Mouse (Mus musculus): ENCODE results near the gene Cavin4.
A peak's percentile ranks its signal among the peaks of the same experiment; 100 is the strongest.
"Not testable (repeated sequence)": the region's sequence is repeated elsewhere in the genome, so short reads cannot be mapped to it uniquely, and the experiment has no call there.

Cavin4 gene

DNA sequence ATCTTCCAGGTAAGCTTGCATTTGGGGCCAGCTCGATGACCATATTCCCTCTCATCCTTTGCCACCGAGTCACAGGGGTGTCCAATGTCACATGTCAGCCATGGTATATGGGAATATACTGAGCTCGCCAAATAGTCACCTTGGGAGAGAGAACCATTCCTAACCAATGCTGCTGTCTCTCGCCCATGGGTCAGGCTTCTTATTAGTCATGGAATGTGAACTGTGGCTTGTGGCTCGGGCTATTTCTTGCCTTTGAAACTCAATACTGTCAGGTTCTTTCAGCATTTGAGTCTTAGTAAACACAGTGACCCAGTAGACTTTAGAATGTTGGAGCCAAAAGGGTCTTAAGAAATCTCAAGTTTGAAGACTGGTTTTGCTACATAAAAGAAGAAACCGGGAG is 707 bp downstream of the Cavin4 start:
- ATAC-seq (ENCODE audit: insufficient number of reproducible peaks, low FRiP score, low TSS enrichment): no peak

DNA sequence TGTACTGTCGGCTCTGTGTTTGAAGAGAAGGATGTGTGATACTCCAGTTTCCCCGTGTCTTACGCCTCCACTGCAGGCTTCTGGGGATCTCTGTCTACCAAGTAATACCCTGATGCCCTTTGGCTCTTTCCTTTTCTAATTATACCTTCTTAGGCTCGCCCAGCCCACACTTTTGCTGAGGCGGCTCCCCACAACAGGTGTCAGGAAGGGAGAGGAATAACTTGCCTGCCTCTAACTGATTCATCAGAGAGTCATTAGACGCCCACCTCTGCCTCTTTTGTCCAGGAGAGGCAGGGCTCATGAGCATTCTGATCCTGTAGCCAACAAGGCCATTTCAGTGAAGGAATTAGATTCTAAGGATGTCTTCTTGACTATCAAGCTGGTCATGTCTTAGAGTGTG is 4.0 kb downstream of the Cavin4 start:
- ATAC-seq (ENCODE audit: insufficient number of reproducible peaks, low FRiP score, low TSS enrichment): no peak

DNA sequence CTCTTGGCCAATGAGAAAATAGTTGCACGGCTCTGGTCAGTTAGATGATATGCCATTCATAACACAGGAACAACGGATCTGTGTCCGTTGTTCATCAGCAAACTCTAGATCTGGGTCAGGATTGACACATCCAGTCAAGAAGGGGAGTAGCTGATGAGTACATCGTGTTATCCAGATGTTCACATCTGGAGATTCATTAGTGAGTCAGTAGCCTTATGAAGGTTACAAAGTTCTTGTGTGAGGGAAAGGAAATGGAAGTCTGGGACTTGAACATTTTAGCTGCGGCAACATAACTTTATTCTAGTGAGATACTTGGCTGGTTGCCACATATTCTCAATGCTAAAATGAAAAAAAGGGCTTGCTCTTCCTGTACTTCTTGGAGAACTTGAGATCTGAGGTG is 9.6 kb downstream of the Cavin4 start:
- no peak for ATAC-seq (ENCODE audit: insufficient number of reproducible peaks, low FRiP score, low TSS enrichment)

DNA sequence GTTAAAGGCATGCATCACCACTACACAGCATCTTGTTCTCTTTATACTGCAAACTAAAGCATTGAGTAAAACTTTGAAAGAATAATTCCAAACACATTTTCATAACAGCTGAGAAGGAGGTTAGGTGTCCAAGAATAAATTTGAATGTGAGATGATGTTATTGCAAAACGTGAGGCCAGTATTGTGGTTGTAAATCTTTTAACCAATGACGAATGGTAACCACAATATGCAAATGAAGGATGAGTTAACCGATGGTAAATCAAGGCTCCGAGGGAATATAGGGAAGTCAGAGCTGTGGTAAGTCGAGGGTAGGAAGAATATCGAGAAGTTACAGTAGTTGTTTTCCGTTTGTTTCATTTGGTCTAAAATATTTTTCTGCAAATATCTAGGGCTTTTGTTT is 11.1 kb downstream of the Cavin4 start:
- ATAC-seq (ENCODE audit: insufficient number of reproducible peaks, low FRiP score, low TSS enrichment): no peak

DNA sequence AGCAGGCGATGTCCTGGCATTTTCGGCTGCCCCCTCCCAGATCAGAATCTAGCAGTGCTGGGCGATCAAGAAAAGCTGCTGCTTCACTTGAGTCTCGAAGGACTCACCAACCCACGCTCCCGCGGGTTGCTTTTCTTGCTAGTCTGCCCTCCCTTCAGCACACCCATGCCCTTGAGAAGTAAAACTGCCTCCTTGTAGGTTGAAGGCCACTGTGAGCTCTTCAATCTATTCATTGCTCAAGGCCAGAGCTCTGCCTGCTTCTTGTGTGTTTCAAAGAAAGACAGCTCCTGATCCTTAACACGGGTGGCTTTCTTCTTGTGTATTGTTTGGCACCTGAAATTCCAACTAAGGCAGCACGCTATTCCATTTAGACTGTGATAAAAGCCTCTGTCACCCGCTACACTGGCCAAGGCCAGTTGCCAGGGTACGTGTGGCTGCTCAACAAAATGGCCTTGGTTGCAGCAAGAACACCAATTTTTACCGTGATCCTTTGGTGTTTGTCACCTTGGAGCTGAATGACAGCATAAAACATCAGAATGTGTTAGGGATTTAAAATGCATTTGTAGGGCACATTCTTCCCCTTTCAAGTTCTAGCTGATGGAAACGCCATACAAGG is 13.4 kb downstream of the Cavin4 start:
- ATAC-seq (ENCODE audit: insufficient number of reproducible peaks, low FRiP score, low TSS enrichment): no peak

DNA sequence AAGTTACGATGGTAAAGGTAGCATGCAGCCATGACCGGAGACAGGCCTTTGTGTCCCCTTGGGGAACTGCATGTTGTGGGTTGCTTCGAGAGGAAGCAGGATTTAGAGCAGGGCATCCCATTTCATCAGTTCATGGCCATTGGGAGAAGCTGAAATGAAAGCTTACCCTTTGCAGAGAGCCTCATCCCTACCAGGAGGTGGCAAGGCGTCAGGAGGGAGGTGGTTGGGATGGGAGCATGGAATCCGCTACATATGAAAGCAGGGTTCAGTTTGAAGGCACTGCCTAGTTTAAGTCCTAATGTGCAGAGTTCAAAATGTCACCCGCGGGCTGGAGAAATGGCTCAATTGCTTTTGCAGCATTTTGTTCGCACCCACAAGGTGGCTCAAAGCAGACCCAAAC is 14.0 kb downstream of the Cavin4 start:
- no peak for ATAC-seq (ENCODE audit: insufficient number of reproducible peaks, low FRiP score, low TSS enrichment)

DNA sequence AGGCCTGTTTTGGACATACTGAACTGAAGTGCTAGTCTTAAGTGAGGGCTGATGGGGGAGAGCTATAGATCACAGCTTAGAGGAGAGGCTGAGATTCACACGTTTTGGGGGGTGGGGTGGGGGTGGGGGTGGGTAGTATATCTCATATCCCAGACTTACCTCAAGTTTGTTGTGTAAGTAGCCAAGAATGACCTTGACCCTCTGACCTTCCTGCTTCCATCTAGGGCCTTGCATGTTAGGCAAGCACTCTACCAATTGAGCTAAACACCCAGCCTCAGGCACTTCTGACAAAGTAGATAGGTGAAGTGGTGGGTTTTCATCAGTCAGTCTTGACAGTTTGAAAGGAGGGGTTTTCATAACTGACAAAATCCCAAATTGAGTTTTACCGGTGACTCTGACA is 14.5 kb downstream of the Cavin4 start:
- no peak for ATAC-seq (ENCODE audit: insufficient number of reproducible peaks, low FRiP score, low TSS enrichment)

DNA sequence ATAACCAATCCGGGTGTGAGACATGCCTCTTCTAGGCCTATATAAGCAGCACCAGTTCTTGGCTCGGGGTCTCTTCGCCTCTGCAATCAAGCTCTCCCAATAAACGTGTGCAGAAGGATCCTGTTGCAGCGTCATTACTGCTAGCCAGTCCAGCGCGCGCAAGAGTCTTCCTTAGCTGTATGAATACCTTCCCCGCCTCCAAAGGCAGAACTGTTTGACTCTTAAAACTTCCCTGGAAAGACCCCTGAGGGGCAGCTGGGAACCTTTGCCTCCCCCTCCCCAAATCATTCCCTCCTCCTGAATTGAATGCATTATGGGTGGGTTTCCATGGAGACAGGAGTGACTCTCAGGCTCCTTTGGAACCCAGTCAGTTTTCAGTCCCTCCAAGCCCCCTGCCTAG is 15.5 kb downstream of the Cavin4 start:
- no peak for ATAC-seq (ENCODE audit: insufficient number of reproducible peaks, low FRiP score, low TSS enrichment)

DNA sequence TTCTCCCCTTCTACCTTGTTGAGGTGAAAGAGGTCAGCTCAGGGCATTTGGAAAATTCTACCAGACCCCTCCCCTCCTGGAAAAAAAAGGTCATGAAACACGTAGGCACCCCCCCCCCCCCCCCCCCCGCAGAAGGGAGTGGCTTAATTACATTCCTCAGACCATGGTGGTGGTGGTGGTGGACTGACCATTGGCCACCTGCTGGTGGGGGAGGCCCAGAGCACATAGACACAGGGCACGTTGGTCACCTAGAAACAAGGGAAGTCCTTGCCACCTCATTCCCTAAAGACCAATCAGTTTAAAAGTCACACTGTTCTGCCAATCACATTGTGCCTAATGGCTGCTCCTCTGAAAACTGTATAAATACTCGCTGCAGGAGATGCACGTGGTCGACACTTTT is 16.4 kb downstream of the Cavin4 start:
- ATAC-seq (ENCODE audit: insufficient number of reproducible peaks, low FRiP score, low TSS enrichment): not testable (repeated sequence)

DNA sequence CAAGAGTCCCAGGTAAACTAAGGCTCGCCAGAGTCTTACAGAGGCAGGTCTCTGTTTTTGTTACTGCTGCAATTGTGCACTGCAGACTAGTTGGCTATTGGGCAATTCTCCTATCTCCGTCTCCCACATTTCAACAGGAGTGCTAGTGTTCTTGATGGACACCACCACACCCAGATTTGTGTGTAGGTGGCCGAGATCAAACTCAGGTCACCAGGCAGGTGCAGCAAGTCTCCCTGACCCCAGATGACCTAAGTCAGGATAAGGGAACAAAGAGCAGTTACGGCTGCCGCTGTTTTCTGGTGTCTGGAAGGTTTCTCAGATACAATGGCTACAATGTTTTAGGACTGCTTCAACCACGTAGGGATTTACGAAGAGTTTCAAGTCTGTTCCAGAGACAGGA is 16.9 kb downstream of the Cavin4 start:
- ATAC-seq (ENCODE audit: insufficient number of reproducible peaks, low FRiP score, low TSS enrichment): no peak

DNA sequence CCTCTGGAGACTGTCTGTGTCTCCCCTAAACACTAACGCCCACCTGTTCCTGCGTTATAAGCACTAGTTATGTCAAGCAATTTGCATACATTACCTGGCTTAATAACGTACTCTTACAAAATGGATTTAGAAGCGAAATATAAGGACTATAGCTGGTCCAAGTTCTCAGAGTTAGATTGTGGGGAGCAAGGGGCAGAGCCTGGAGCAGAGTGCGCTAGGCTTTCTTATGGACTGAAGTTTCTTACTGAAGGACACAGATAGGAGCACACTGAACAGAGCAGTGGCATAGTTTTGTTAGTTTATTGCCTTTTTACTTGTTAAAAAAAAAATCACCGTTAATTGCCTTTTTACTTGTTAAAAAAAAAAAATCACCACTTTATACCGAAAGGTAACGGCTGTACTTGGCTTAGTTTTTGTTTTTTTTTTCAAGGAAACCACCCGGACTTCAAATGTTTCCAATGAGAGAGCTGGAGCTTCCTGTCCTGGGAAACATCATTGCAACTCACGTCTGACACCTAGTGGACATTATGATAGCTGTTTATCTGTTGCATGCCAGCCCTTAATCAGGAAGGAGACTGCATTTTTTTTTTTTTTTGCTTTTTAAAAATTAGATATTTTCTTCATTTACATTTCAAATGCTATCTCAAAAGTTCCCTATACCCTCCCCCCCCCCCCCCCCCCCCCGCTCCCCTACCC is 17.5 kb downstream of the Cavin4 start:
- ATAC-seq (ENCODE audit: insufficient number of reproducible peaks, low FRiP score, low TSS enrichment): peak; percentile 67; the same call in 1 of the 2 replicates

DNA sequence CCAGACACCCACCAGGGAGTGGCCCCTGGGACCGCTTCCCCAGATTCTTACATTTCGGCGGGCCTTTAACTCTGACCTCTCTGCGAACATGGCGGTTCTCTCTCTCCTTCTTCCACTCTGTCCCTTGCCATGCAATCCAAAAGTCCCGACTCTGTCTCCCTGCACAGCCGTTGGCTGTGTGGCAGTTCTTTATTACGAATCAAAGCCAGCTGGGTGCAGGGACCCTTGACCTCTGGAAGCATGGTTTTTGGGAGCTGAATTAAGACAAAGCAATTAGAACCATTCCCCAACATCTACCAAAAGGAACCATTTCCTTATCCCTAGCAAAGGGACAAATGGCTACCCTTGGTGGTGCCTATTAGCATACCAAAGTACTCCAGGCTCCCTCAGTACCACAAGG is 19.8 kb downstream of the Cavin4 start:
- no peak for ATAC-seq (ENCODE audit: insufficient number of reproducible peaks, low FRiP score, low TSS enrichment)

DNA sequence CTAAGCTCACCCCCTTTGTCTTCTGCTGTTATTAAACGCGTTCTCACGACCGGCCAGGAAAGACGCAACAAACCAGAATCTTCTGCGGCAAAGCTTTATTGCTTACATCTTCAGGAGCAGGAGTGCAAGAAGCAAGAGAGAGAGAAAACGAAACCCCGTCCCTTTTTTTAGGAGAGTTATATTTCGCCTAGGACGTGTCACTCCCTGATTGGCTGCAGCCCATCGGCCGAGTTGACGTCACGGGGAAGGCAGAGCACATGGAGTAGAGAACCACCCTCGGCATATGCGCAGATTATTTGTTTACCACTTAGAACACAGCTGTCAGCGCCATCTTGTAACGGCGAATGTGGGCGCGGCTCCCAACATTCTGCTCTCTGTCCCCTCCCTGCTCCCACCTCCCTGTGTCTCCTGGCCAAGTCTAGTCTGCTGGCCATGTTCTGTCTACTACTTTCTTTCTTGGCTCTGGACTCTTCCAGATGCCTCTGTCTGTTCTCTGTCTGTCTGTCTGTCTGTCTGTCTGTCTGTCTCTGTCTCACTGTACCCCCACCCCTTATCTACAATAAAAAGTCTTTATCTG is 20.4 kb downstream of the Cavin4 start:
- ATAC-seq (ENCODE audit: insufficient number of reproducible peaks, low FRiP score, low TSS enrichment): not testable (repeated sequence)

DNA sequence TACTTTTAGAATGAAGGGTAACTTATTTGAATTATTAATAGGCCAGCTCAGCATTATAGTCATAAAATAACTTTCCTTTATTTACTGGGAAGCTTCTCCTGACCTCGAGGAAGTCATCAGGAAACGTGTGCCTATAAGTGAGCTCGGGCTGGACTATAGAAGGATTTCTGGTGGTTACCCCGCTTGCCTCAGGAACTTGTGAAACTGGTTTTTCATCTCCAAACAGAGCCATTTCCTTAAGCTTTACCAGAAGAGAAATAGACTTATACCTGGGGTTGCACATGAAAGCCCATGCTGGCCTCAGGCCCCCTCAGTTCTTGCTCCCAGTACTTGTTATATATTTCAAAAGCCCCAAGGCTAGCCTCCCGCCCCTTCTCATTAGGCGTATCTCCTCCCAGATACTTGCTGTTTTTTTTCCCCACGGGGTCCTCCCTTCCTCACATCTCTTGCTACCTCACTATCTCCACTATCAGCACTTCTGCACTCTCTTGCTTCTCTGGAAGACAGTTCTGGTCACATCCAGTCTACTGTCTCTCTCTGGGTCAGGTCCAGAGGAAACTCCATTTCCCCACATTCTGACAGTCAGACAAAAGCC is 21.4 kb downstream of the Cavin4 start:
- ATAC-seq (ENCODE audit: insufficient number of reproducible peaks, low FRiP score, low TSS enrichment): no peak

DNA sequence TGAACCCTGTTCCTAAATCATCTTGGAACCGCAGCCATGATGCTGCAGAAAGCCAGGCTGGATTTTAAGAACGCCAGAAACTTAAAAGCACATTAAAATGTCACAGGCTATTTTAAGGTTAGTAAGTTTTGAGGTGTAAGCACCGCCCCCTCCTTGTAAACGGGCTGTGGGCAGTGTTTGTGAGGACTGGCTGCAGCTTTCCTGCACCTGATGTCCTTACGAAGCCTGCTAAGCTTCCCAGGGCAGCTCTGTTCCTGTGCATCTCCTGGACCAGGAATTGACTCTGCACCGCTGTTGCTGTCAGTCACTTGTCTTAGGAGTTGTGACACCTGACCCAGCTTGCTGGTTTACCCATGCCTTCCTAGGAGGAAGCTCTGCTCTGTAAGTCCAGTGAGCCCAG is 24.8 kb downstream of the Cavin4 start:
- ATAC-seq (ENCODE audit: insufficient number of reproducible peaks, low FRiP score, low TSS enrichment): no peak

DNA sequence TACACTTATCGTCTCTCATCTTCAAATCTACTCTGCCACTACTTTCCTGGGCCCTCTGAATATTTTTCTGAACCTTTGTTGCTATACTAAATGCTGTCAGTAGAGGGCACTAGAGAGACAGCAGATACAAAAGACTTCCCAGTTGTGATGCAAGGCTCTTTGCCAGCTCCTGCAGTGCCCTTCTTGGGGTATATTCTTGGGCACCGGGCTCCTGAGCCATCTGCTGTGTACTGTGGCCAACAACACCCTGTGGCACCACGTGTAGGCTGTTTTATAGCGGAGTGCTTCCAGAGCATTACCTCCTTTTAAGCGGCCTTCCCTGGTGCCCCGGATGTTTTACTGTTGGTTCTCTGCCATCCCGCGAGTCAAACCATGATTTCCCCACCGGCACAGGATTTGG is 27.3 kb downstream of the Cavin4 start:
- peak; percentile 90 for ATAC-seq (ENCODE audit: insufficient number of reproducible peaks, low FRiP score, low TSS enrichment)

DNA sequence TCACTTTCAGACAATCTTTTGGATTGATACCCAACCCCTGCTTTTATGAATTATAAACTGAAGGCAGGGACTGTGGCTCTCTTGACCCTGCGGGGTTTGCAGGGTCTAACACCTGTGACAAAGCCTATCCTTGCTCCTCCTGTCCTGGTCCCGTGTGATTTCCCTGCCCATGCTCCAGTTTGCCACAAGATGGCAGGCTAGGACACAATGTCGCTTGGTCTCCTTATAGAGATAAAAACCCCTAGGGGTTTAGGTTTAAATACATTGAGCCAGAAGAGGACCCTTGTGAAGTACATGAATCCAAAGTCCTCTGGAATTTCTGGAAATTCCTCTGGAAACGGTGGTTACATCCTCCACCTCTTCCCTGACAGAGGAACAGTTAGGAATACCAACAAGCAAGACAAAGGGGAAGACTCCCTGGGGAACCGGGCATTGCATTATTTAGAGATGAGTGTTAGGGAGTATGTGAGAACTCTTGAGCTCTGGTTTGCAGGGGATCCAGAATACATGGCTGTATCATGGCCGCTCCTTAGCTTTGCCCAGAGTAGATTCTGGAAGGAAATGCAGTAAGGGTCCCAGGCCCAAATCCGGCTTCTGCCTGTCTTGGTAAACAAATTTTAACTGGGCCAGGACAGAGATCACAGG is 28.6 kb downstream of the Cavin4 start:
- peak; percentile 50; the same call in 1 of the 2 replicates for ATAC-seq (ENCODE audit: insufficient number of reproducible peaks, low FRiP score, low TSS enrichment)

DNA sequence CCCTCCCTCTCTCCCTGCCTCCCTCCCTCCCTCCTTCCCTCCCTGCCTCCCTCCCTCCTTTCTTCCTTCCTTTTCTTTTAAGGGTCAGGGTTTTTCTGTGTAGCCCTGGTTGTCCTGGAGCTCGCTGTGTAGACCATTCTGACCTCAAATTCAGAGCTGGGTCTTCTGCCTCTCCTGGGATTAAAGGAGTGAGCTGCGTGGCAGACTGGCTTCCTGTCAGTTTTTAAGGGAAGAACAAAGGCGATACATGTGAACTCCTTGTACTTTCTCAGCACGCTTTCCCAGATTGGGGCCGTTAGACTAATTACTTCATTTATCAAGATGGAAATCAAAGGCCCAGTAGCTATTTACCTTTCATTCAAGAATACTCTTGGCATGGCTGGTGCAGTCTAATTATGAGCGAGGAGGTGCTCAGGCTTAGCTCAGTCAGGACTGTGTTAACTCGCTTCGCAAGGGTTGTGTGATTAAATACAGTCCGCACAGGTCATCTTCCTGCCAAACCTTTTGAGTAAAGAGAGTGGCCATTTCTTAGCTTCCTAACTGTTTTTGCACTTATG is 29.5 kb downstream of the Cavin4 start:
- no peak for ATAC-seq (ENCODE audit: insufficient number of reproducible peaks, low FRiP score, low TSS enrichment)

DNA sequence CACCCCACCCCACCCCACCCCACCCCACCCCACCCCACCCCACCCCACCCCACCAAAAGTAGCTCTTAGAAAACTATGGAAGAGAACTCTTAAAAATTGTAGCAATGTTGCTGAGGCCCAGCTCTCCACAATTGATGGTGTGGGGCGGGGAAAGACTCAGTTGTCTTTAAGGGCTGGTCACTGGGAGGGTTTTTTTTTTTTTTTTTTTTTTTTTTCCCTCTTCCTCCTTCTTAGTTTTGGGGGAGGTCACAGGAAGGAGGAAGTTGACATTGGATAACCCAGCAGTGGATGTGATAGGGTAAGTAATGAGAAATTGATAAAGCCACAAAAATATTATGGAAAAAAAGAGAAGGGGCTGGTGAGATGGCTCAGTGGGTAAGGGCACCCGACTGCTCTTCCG is 33.4 kb downstream of the Cavin4 start:
- ATAC-seq (ENCODE audit: insufficient number of reproducible peaks, low FRiP score, low TSS enrichment): no peak

DNA sequence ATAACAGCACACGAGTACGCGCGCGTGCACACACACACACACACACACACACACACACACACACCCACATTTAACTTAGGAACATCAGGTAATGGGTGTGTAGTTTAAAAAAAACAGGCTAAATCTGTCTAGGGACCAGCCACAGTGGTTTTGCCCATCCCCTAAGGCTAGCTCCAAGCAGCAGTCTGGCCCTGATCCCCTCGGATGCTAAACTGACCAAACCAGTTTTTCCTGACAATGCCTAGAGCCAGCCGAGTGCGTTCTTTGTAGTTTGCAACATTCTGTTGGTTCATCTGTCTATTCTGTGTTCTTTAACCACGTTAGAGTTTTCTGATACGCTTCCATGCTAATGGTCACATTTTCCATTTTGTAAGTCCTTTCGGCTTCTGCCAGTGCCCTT is 34.0 kb downstream of the Cavin4 start:
- no peak for ATAC-seq (ENCODE audit: insufficient number of reproducible peaks, low FRiP score, low TSS enrichment)

Measured in cerebellum, adult (tissue).